Mouse (Mus musculus) lung, adult 2 months (tissue): Measurements from ENCODE around the gene Itga6.

Source experiments
- CTCF ChIP-seq: fragments of 200-500 bp; IDR thresholded peaks from 2 replicates; pipeline ENCODE4 v1.5.1; 2011; ENCODE audit warnings: mild to moderate bottlenecking, low read length, control low read depth; ENCODE audit not compliant: insufficient read depth
- POLR2A ChIP-seq: fragments of 200-500 bp; IDR thresholded peaks from 2 replicates; pipeline ENCODE4 v1.6.1; 2011; ENCODE audit warnings: low read depth, mild to moderate bottlenecking, control low read depth, low read length, borderline replicate concordance; ENCODE audit errors: extremely low read depth

GRCm38 (mm10) chr2:71905154-71905553 is 159.7 kb downstream of the Itga6 start:
- TF ChIP-seq CTCF (no peak), POLR2A (no peak)
